Mouse (Mus musculus): ENCODE data around the gene Igsf10. TPM values are rescaled to one million over a fixed set of nuclear protein-coding genes. Genes with fewer than 3 reads are reported as not detected.

The Igsf10 gene
- polyA plus RNA-seq, 1 experiment from 2014 or later = 10.3 TPM

GRCm38 (mm10) chr3:59296563-59297130 is 47.5 kb downstream of the Igsf10 start:
- no peaks in the 10 kb centered on the region for H3K9me3 ChIP-seq (replicated peaks; ENCODE audit: control insufficient read depth, low read length)
- H3K4me1 ChIP-seq (ENCODE audit: control insufficient read depth, insufficient read depth, low read length) = no peaks in the 10 kb centered on the region
- H3K4me2 ChIP-seq (ENCODE audit: low read depth, low read length) = no peak overlapping the region
- H3K27ac ChIP-seq (ENCODE audit: low read length) = no peak overlapping the region
- H3K27me3 ChIP-seq (ENCODE audit: control insufficient read depth, insufficient read depth, low read length) = no peaks in the 10 kb centered on the region
- no peaks in the 10 kb centered on the region for H3K36me3 ChIP-seq (ENCODE audit: control insufficient read depth, insufficient read depth, low read length)
- 81% methylated on average over 5 of the region's 5 CpGs for WGBS
- no peak overlapping the region for H3K4me3 ChIP-seq (replicated peaks; ENCODE audit: low read length)
- no peak overlapping the region for H3K9ac ChIP-seq (ENCODE audit: low read length)
- no peak for ATAC-seq (ENCODE audit: insufficient read depth, low FRiP score)

- H3K9ac ChIP-seq (ENCODE audit: low read length) = no peak overlapping the region
- no peak overlapping the region for H3K27ac ChIP-seq (ENCODE audit: low read length)
- no peak overlapping the region for H3K4me2 ChIP-seq (ENCODE audit: low read depth, low read length)
- ATAC-seq (ENCODE audit: insufficient read depth, low FRiP score) = no peak
- H3K36me3 ChIP-seq (ENCODE audit: control insufficient read depth, insufficient read depth, low read length) = no peaks in the 10 kb centered on the region
- no peaks in the 10 kb centered on the region for H3K27me3 ChIP-seq (ENCODE audit: control insufficient read depth, insufficient read depth, low read length)
- 85% methylated on average over 16 of the region's 16 CpGs for WGBS
- H3K9me3 ChIP-seq (replicated peaks; ENCODE audit: control insufficient read depth, low read length) = no peaks in the 10 kb centered on the region
- H3K4me3 ChIP-seq (replicated peaks; ENCODE audit: low read length) = no peak overlapping the region
- H3K4me1 ChIP-seq (ENCODE audit: control insufficient read depth, insufficient read depth, low read length) = no peaks in the 10 kb centered on the region
Measured at GRCm38 (mm10) chr3:59295699-59296562, 48.3 kb downstream of the Igsf10 start.

DNA sequence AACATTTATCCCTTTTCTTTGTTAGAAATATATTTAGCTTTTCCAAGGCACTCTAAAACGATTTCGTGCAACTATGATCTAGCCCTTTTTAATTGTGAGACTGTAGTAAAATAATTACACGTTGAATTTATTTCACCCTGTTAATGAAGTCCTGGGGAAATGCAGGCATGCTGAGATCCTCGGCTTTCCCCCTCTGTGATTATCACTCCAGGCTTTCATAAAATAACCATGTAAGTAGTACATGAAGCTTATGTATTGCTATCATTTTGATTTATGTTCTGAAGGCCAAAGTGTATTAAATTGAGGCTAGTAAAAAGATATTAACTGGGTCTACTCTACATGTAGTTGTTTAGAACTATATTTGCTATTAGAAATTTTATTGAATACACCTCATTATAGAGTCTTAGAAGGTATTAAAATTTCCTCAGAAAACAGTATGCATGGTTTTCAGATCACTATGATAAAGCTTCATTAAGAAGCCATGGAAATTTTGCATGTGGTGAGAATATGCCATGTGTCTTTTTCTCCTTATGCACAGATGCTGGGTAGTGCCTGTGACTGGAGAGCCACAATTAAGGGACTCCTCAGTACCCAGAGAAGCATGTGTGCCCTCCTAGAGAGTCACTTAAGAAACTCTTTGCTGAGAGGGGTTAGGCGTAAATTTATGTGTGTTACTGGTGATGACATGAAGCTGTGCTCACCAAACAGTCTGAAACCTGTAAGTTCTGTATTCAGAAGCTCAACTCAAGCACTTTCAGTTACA is 50.6 kb downstream of the Igsf10 start:
- H3K27ac ChIP-seq (ENCODE audit: low read length) = no peak overlapping the region
- H3K9ac ChIP-seq (ENCODE audit: low read length) = no peak overlapping the region
- H3K4me2 ChIP-seq (ENCODE audit: low read depth, low read length) = no peak overlapping the region
- H3K27me3 ChIP-seq (ENCODE audit: control insufficient read depth, insufficient read depth, low read length) = no peaks in the 10 kb centered on the region
- no peaks in the 10 kb centered on the region for H3K36me3 ChIP-seq (ENCODE audit: control insufficient read depth, insufficient read depth, low read length)
- no peaks in the 10 kb centered on the region for H3K4me1 ChIP-seq (ENCODE audit: control insufficient read depth, insufficient read depth, low read length)
- no peak overlapping the region for H3K4me3 ChIP-seq (replicated peaks; ENCODE audit: low read length)
- 81% methylated on average over 5 of the region's 5 CpGs for WGBS
- no peaks in the 10 kb centered on the region for H3K9me3 ChIP-seq (replicated peaks; ENCODE audit: control insufficient read depth, low read length)
- ATAC-seq (ENCODE audit: insufficient read depth, low FRiP score) = no peak

DNA sequence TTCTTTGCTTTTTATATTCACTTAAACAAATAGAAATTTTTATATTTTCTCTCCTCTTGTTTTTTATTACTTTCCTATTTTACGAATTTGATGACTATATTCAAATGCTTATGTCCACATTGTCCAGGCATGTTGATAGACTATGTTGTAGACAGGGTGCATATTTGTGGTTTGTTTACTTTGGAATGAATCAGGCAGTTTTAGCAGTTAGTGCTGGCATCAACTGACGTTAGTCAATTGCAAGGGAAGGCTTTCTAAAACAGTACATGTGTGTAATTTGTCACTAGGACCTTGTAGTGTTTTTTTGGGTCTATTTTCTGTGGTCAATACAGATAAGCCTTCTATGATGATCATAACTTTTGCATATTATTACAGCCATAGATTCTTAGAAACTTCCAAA is 53.6 kb downstream of the Igsf10 start:
- Histone ChIP-seq H3K9me3 (replicated peaks; ENCODE audit: control insufficient read depth, low read length) (no peaks in the 10 kb centered on the region), H3K4me3 (replicated peaks; ENCODE audit: low read length) (no peak overlapping the region), H3K27me3 (ENCODE audit: control insufficient read depth, insufficient read depth, low read length) (no peaks in the 10 kb centered on the region), H3K4me2 (ENCODE audit: low read depth, low read length) (no peak overlapping the region), H3K9ac (ENCODE audit: low read length) (no peak overlapping the region), H3K36me3 (ENCODE audit: control insufficient read depth, insufficient read depth, low read length) (no peaks in the 10 kb centered on the region), H3K27ac (ENCODE audit: low read length) (no peak overlapping the region), H3K4me1 (ENCODE audit: control insufficient read depth, insufficient read depth, low read length) (no peaks in the 10 kb centered on the region)
- WGBS = 53% methylated on average over 2 of the region's 2 CpGs
- ATAC-seq (ENCODE audit: insufficient read depth, low FRiP score) = no peak

- Histone ChIP-seq H3K4me2 (ENCODE audit: low read depth, low read length) (no peak overlapping the region), H3K36me3 (ENCODE audit: control insufficient read depth, insufficient read depth, low read length) (no peaks in the 10 kb centered on the region), H3K4me1 (ENCODE audit: control insufficient read depth, insufficient read depth, low read length) (no peaks in the 10 kb centered on the region), H3K27me3 (ENCODE audit: control insufficient read depth, insufficient read depth, low read length) (no peaks in the 10 kb centered on the region), H3K9ac (ENCODE audit: low read length) (no peak overlapping the region), H3K9me3 (replicated peaks; ENCODE audit: control insufficient read depth, low read length) (no peaks in the 10 kb centered on the region), H3K4me3 (replicated peaks; ENCODE audit: low read length) (no peak overlapping the region), H3K27ac (ENCODE audit: low read length) (no peak overlapping the region)
- ATAC-seq (ENCODE audit: insufficient read depth, low FRiP score) = no peak
Measured at GRCm38 (mm10) chr3:59278620-59279019, 65.6 kb downstream of the Igsf10 start.

DNA sequence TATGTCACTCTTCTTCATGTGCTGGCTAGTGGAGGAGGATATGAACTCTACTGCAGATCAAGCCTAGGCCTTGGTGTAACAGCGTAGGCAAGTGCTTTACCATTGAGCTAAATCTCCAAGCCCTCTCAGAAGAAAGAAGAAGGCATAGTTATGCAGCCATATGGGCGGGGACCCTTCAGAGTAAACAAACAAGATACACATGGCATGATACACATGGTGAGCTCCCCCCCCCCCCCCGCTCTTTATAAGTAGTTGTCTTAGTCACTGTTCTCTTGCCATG is 66.0 kb downstream of the Igsf10 start:
- Histone ChIP-seq H3K36me3 (ENCODE audit: control insufficient read depth, insufficient read depth, low read length) (no peaks in the 10 kb centered on the region), H3K9me3 (replicated peaks; ENCODE audit: control insufficient read depth, low read length) (no peaks in the 10 kb centered on the region), H3K4me1 (ENCODE audit: control insufficient read depth, insufficient read depth, low read length) (no peaks in the 10 kb centered on the region), H3K27ac (ENCODE audit: low read length) (no peak overlapping the region), H3K27me3 (ENCODE audit: control insufficient read depth, insufficient read depth, low read length) (no peaks in the 10 kb centered on the region), H3K4me3 (replicated peaks; ENCODE audit: low read length) (no peak overlapping the region), H3K4me2 (ENCODE audit: low read depth, low read length) (no peak overlapping the region), H3K9ac (ENCODE audit: low read length) (no peak overlapping the region)
- 89% methylated on average over 3 of the region's 3 CpGs for WGBS
- no peak for ATAC-seq (ENCODE audit: insufficient read depth, low FRiP score)

GRCm38 (mm10) chr3:59277502-59278253 is 66.5 kb downstream of the Igsf10 start:
- Histone ChIP-seq H3K27ac (ENCODE audit: low read length) (no peak overlapping the region), H3K4me3 (replicated peaks; ENCODE audit: low read length) (no peak overlapping the region), H3K4me2 (ENCODE audit: low read depth, low read length) (no peak overlapping the region), H3K9me3 (replicated peaks; ENCODE audit: control insufficient read depth, low read length) (no peaks in the 10 kb centered on the region), H3K4me1 (ENCODE audit: control insufficient read depth, insufficient read depth, low read length) (no peaks in the 10 kb centered on the region), H3K27me3 (ENCODE audit: control insufficient read depth, insufficient read depth, low read length) (no peaks in the 10 kb centered on the region), H3K9ac (ENCODE audit: low read length) (no peak overlapping the region), H3K36me3 (ENCODE audit: control insufficient read depth, insufficient read depth, low read length) (no peaks in the 10 kb centered on the region)
- no peak for ATAC-seq (ENCODE audit: insufficient read depth, low FRiP score)
- 38% methylated on average over 3 of the region's 3 CpGs for WGBS

GRCm38 (mm10) chr3:59270811-59271210 is 73.4 kb downstream of the Igsf10 start:
- H3K9me3 ChIP-seq (replicated peaks; ENCODE audit: control insufficient read depth, low read length) = no peaks in the 10 kb centered on the region
- H3K36me3 ChIP-seq (ENCODE audit: control insufficient read depth, insufficient read depth, low read length) = no peaks in the 10 kb centered on the region
- ATAC-seq (ENCODE audit: insufficient read depth, low FRiP score) = no peak
- no peak overlapping the region for H3K4me2 ChIP-seq (ENCODE audit: low read depth, low read length)
- 91% methylated on average over 6 of the region's 6 CpGs for WGBS
- H3K9ac ChIP-seq (ENCODE audit: low read length) = no peak overlapping the region
- no peak overlapping the region for H3K4me3 ChIP-seq (replicated peaks; ENCODE audit: low read length)
- no peaks in the 10 kb centered on the region for H3K27me3 ChIP-seq (ENCODE audit: control insufficient read depth, insufficient read depth, low read length)
- H3K27ac ChIP-seq (ENCODE audit: low read length) = no peak overlapping the region
- H3K4me1 ChIP-seq (ENCODE audit: control insufficient read depth, insufficient read depth, low read length) = no peaks in the 10 kb centered on the region
